Mouse (Mus musculus) liver, adult 2 months (tissue): Measurements from ENCODE around the gene Coq2.

Experiments
- CTCF ChIP-seq: fragments of 200-500 bp; IDR thresholded peaks from 2 replicates; pipeline ENCODE4 v1.5.1; 2011; ENCODE audit warnings: low read depth, low read length, control low read depth
- POLR2A ChIP-seq: fragments of 200-500 bp; IDR thresholded peaks from 2 replicates; pipeline ENCODE4 v1.6.1; 2011; ENCODE audit warnings: low read length, control low read depth; ENCODE audit not compliant: insufficient read depth; ENCODE audit errors: extremely low read depth

- no peak for TF ChIP-seq CTCF
- no peak for TF ChIP-seq POLR2A
Measured at GRCm38 (mm10) chr5:100648046-100648445, 26.9 kb downstream of the Coq2 start.
